Mouse (Mus musculus) ES-Bruce4 (cell line): ENCODE measurements at regions not wholly inside any gene's neighbourhood (a gene's known extent, or its start where the extent isn't known, plus 50 kb on each side); places are given as distances from the start of the nearest gene placed in this dataset.

ENCODE experiments used
- CTCF ChIP-seq: IDR thresholded peaks from one replicate; pipeline ENCODE4 v1.8.1; 2011; ENCODE audit warnings: low read depth, low read length
- EP300 ChIP-seq: IDR thresholded peaks from 2 replicates; pipeline ENCODE4 v1.6.1; 2011; ENCODE audit warnings: low read depth, low read length; ENCODE audit not compliant: insufficient read depth
- POLR2A ChIP-seq: IDR thresholded peaks from one replicate; pipeline ENCODE4 v1.8.1; 2011; ENCODE audit warnings: low read length; ENCODE audit not compliant: insufficient read depth

GRCm38 (mm10) chr1:156999947-157000346 lies 60.5 kb upstream of the Ralgps2 start:
- no peak for TF ChIP-seq CTCF
- no peak for TF ChIP-seq POLR2A
- TF ChIP-seq EP300: no peak
